Mouse (Mus musculus) heart, adult 2 months (tissue): ENCODE results near the gene Dnah11. TPM values are rescaled to one million over a fixed set of nuclear protein-coding genes. Genes with fewer than 3 reads are reported as not detected.

Source experiments
- DNase-seq, 2 experiments: peaks; one replicate each; pipeline ENCODE4 v3.0.0; 2021
- H3K27ac ChIP-seq: fragments of 200-600 bp; 2 replicates; pipeline ENCODE4 v1.8.1; 2022
- H3K27me3 ChIP-seq: fragments of 200-500 bp; 2 replicates; pipeline ENCODE4 v1.6.1; 2012; ENCODE audit warnings: mild to moderate bottlenecking, low read length, inconsistent platforms, mixed read lengths; ENCODE audit not compliant: control insufficient read depth, insufficient read depth
- H3K36me3 ChIP-seq: fragments of 200-500 bp; 2 replicates; pipeline ENCODE4 v1.6.1; 2012; ENCODE audit warnings: low read length, inconsistent platforms; ENCODE audit not compliant: control insufficient read depth, insufficient read depth
- H3K4me1 ChIP-seq: fragments of 200-500 bp; 2 replicates; pipeline ENCODE4 v1.6.1; 2011; ENCODE audit warnings: low read length; ENCODE audit not compliant: control insufficient read depth, insufficient read depth
- H3K4me3 ChIP-seq: fragments of 200-600 bp; 2 replicates; pipeline ENCODE4 v1.8.1; 2022
- H3K79me2 ChIP-seq: fragments of 200-500 bp; replicated peaks from 2 replicates; pipeline ENCODE4 v1.6.1; 2012; ENCODE audit warnings: mild to moderate bottlenecking, inconsistent platforms, low read length, moderate library complexity, mixed read lengths; ENCODE audit not compliant: control insufficient read depth, insufficient read depth
- H3K9ac ChIP-seq: fragments of 200-500 bp; 2 replicates; pipeline ENCODE4 v1.6.1; 2012; ENCODE audit warnings: low read depth, mild to moderate bottlenecking, control low read depth, inconsistent platforms, low read length, mixed read lengths
- CTCF ChIP-seq: fragments of 200-600 bp; IDR thresholded peaks from 2 replicates; pipeline ENCODE4 v1.8.1; 2022; ENCODE audit warnings: antibody characterized with exemption, mild to moderate bottlenecking, moderate library complexity
- EP300 ChIP-seq: fragments of 200-500 bp; IDR thresholded peaks from 2 replicates; pipeline ENCODE4 v1.6.1; 2011; ENCODE audit warnings: low read depth, low read length, control low read depth; ENCODE audit not compliant: insufficient read depth
- POLR2A ChIP-seq: fragments of 200-500 bp; IDR thresholded peaks from 2 replicates; pipeline ENCODE4 v1.6.1; 2011; ENCODE audit warnings: mild to moderate bottlenecking, low read depth, low read length, control low read depth; ENCODE audit not compliant: insufficient read depth
- WGBS: fragments of 180-500 bp; shearing (Covaris S2); methylation state at CpG from one replicate; pipeline ENCODE4 v1.1.7; 2018; 5-methylcytosine and 5-hydroxymethylcytosine counted together
- intact Hi-C: fragments of 180-260 bp; cut with DNase I; formaldehyde crosslinking; loops from one replicate; pipeline ENCODE4 v1.15.1; 2025
- polyA plus RNA-seq: library from polyadenylated mRNA; depleted of rRNA; stranded (reverse); fragments of >200 nt; gene quantifications from 2 replicates; pipeline ENCODE4 v1.2.3, GENCODE M21; 2012
- total RNA-seq, 2 experiments: library from RNA; stranded (reverse); gene quantifications; 2 replicates each; pipeline ENCODE4 v1.2.3; 2021

The Dnah11 gene
- total and polyA plus RNA-seq, 3 experiments = 0.10 TPM; not detected in 2

DNA sequence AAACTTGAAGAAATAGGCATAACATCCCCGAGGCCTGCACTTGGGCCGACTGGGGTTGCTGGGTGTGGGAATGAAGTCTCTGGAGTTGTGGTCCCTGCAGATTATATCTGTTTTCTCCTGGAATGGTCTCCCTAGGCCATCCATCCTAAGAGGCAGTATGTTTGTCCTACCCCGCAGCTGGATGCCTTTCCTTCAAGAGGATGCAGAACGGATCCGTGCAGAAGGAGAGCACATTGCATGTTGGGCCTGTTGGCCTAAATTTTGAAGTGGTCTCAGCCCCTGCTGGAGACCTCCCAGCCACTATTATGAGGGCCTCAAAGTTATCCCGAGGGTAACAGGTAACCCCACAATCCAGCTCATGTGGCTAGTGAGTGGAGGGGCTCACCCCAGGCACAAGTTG, 350.2 kb downstream of the Dnah11 start:
- Histone ChIP-seq H3K4me3 (no peak overlapping the region), H3K9ac (no peak overlapping the region), H3K27ac (no peak overlapping the region), H3K36me3 (no peaks in the 10 kb centered on the region), H3K27me3 (0 out of 2 replicates have a peak, but pooled peaks cover 1% of the 10 kb centered on the region), H3K79me2 (no peaks in the 10 kb centered on the region), H3K4me1 (no peaks in the 10 kb centered on the region)
- no peak for DNase-seq
- TF ChIP-seq POLR2A (no peak), CTCF (no peak)
- WGBS = 93% methylated on average over 6 of the region's 6 CpGs
- intact Hi-C loops = no loop called here

DNA sequence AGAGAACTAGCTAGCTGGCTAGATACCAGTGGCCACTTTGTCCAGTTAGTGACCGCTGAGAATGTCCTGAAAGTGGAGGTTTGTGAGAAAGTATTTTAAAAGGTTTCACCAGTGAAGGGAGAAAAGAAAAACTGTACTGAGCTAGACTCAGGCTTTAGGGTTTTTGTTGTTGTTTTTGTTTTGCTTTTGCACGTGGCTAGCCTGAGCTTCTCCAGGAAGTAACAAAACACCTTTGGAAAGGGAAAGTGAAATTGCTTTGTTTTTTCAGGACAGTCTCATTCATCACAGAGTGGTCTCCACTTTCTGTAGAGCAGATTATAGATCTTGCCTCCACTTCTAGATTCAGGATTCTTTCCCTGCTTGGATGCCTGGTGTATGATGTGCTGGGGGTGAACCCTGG, 353.9 kb downstream of the Dnah11 start:
- WGBS = 61% methylated on average over 2 of the region's 2 CpGs
- Histone ChIP-seq H3K4me3 (no peak overlapping the region), H3K36me3 (no peaks in the 10 kb centered on the region), H3K27me3 (0 out of 2 replicates have a peak, but pooled peaks cover 1% of the 10 kb centered on the region), H3K27ac (no peak overlapping the region), H3K79me2 (no peaks in the 10 kb centered on the region), H3K9ac (no peak overlapping the region), H3K4me1 (no peaks in the 10 kb centered on the region)
- intact Hi-C loops = no loop called here
- TF ChIP-seq POLR2A (no peak), CTCF (no peak), EP300 (no peak)
- DNase-seq = no peak

DNA sequence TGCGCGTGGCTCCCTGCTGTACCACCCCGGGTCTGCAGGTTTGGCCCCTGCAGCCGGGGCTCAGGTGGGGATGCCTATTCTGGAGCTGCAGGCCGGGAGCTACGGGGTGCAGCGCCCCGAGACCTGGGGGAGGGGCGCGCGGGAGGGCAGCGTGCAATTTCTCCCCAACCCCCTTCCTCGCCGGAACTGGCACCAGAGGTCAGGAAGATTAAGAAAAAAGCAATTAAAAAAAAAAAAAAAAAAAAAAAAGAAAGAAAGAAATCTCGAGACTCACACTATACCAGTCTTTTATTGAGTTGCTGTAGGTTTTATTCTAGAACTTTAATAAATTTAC, 354.8 kb downstream of the Dnah11 start:
- no peak for TF ChIP-seq EP300
- TF ChIP-seq CTCF = no peak
- no peak for TF ChIP-seq POLR2A
- H3K9ac ChIP-seq = peak overlapping the region; percentile 26; the same call in 1 of the 2 replicates
- WGBS = 3% methylated on average over 15 of the region's 15 CpGs
- H3K36me3 ChIP-seq = no peaks in the 10 kb centered on the region
- H3K27me3 ChIP-seq = 0 out of 2 replicates have a peak, but pooled peaks cover 1% of the 10 kb centered on the region
- peak overlapping the region; percentile 68 for H3K4me3 ChIP-seq
- H3K27ac ChIP-seq = no peak overlapping the region
- DNase-seq = no peak
- no peaks in the 10 kb centered on the region for H3K79me2 ChIP-seq
- no peaks in the 10 kb centered on the region for H3K4me1 ChIP-seq
- intact Hi-C loops = no loop called here

DNA sequence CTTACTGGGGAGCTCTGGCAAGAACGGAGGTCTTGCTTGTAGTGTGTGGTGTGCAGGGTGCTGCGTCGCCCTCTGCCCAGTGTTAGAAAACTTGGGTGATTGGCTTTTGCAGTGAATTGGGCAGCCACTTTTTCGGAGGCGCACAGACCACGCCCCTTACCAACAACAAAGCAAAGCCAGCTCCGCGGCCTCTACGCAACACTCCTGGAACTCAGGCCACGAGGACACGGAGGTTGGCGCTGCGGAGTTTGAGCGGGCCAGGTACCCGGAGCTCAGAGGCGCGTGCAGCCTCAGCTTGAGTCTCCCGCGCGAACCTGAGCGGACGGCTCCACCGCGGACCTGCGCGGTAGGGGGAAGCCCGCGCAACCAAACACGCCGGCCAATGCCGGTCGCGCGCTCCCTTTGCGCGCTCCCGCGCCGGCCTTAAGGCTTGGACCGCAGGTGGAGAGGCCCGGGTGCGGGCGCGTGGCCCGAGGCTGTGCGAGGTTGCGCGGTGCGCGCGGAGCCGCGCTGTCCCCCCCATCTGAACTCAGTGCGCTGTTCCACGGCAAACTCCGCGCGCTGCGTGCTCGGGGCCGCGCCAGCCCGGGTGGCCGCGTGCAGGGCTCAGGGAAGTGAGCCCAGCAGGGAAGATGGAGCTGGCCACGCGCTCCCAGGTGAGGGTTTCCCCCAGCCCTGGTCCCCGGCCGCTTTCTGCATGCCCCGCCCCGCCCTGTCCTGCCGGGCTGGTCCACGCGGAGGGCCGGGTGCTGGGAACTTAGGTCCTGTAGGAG, 355.4 kb downstream of the Dnah11 start:
- TF ChIP-seq CTCF (no peak), POLR2A (no peak), EP300 (no peak)
- 1% methylated on average over 75 of the region's 75 CpGs for WGBS
- intact Hi-C loops = no loop called here
- H3K4me3 ChIP-seq = peak overlapping the region; percentile 68
- peak overlapping the region; percentile 36; the same call in 1 of the 2 replicates for H3K9ac ChIP-seq
- 0 out of 2 replicates have a peak, but pooled peaks cover 1% of the 10 kb centered on the region for H3K27me3 ChIP-seq
- H3K36me3 ChIP-seq = no peaks in the 10 kb centered on the region
- DNase-seq = peak; percentile 63 to 64
- no peaks in the 10 kb centered on the region for H3K79me2 ChIP-seq
- no peaks in the 10 kb centered on the region for H3K4me1 ChIP-seq
- H3K27ac ChIP-seq = no peak overlapping the region

DNA sequence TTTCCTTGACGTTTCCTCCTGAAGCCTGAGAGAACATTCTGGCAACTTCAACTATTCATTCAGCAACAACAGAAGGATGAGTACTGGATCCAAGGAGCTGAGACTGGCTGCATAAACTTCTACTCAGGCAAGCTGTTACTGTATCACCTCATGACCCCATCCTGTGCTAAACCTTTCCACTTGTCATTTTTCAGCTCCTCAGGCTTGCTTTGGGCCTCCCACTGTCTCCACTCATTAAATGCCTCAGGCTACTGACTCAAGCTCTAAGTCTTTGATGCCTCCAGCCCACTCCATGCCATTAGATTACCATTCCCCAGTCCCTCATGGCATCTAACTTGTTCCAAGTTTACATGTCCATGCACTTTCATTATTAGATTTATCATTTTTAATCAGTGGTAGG, 356.2 kb downstream of the Dnah11 start:
- WGBS = 75% methylated on average over 1 of the region's 1 CpGs
- Histone ChIP-seq H3K9ac (no peak overlapping the region), H3K27ac (no peak overlapping the region), H3K79me2 (no peaks in the 10 kb centered on the region), H3K36me3 (no peaks in the 10 kb centered on the region), H3K27me3 (0 out of 2 replicates have a peak, but pooled peaks cover 1% of the 10 kb centered on the region), H3K4me1 (no peaks in the 10 kb centered on the region), H3K4me3 (no peak overlapping the region)
- no peak for TF ChIP-seq POLR2A
- no peak for TF ChIP-seq EP300
- no peak for TF ChIP-seq CTCF
- no peak for DNase-seq
- intact Hi-C loops = no loop called here

DNA sequence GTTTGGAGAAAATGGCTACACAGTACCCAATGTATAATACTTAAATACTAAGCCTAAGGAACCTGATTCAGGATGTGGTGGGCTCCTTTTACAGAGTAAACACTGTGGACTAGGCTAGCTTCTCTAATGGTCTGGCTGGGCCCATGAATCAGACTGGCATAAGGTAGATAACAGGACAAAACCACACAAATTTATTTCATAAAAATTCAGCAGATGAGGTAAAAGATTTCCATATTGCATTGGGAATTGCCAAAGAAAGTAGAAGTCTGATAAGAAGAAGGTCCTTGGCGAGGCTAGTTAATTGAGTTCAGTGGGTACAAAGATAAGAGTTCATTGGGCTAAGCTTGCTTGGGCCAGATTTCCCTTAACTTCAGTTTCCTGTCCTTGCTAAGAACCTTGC, 358.1 kb downstream of the Dnah11 start:
- no peak for DNase-seq
- no peak overlapping the region for H3K4me3 ChIP-seq
- H3K4me1 ChIP-seq = no peaks in the 10 kb centered on the region
- H3K79me2 ChIP-seq = no peaks in the 10 kb centered on the region
- no peak overlapping the region for H3K27ac ChIP-seq
- TF ChIP-seq POLR2A (no peak), EP300 (no peak), CTCF (no peak)
- no peaks in the 10 kb centered on the region for H3K36me3 ChIP-seq
- H3K27me3 ChIP-seq = 0 out of 2 replicates have a peak, but pooled peaks cover 1% of the 10 kb centered on the region
- WGBS = 38% methylated on average over 1 of the region's 1 CpGs
- no peak overlapping the region for H3K9ac ChIP-seq
- intact Hi-C loops = no loop called here
